Mouse (Mus musculus): ENCODE data around the gene Gpr108.
A peak's percentile ranks its signal among the peaks of the same experiment; 100 is the strongest.

The Gpr108 gene

DNA sequence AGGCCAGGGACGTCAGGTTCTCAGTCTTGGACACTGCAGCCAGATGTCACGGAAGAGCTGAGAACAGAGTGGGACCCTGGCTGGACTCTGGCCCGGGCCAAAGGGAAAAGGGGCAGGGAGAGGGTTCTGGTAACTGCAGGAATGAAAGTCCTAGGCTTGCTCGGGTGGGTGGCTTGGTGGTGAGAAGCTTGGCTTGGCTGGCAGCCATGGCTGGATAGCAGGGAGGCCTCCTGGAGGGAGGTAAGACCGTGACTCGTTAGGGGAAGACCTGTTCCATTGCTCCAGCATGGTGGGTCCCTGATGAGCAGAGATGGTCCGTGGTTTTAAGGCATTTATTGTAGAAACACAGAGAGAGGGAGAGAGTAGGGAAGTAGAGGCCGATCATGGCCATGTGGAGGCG is 23.1 kb upstream of the Gpr108 start:
- no peak for DNase-seq (ENCODE audit: low read depth, low spot score)

DNA sequence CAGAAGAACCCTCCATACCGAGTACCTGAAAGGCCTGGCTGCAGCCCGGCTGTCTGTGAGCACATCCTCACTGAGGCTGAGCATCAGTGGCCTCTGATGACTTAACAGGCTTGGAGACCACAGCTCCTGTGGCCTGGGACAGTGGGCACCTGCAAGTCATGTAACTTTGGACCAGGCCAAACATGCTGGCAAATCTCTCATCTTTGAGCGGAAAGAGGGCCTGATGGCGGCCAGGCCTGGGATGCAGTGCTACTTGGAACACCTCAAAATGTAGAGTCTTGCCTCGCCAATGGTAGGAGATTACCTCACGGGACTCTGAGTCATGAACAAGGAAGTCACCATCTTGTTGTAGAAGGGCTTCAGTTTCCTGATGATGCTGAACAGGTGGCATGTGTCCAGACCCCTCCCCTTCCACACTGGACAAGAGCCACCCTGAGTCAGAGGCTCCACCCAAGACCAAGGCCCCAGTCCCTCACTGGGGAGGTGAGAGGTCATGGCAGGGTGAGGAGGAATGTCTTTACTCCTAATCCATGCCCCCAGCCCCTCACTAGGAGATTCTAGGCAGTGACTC is 19.4 kb upstream of the Gpr108 start:
- no peak for DNase-seq (ENCODE audit: low read depth, low spot score)

- DNase-seq (ENCODE audit: low read depth, low spot score) = peak; percentile 13
Observed at GRCm38 (mm10) chr17:57264972-57265945, 17.0 kb upstream of the Gpr108 start.

DNA sequence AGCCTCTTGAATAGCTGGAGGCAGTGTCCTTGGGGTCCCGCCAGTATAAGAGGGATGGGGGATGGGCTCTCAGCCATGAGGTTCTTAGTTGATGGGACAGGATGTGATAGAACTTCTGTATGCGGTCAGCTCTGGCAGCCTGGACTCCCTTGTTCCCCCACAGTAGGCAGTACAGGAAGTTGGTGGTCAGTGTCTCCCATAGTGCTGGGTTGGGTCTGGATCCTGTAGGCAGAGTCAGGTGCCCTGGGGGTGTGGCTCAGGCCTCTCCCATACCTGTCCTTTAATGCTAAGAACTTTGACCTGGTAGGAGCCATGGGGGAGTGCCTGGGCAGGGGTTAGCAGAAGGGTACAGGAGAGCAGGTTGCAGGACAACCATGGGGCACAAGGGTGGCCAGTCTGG is 15.9 kb upstream of the Gpr108 start:
- DNase-seq (ENCODE audit: low read depth, low spot score) = no peak

- no peak for DNase-seq (ENCODE audit: low read depth, low spot score)
Observed at GRCm38 (mm10) chr17:57262901-57263550, 14.8 kb upstream of the Gpr108 start.

DNA sequence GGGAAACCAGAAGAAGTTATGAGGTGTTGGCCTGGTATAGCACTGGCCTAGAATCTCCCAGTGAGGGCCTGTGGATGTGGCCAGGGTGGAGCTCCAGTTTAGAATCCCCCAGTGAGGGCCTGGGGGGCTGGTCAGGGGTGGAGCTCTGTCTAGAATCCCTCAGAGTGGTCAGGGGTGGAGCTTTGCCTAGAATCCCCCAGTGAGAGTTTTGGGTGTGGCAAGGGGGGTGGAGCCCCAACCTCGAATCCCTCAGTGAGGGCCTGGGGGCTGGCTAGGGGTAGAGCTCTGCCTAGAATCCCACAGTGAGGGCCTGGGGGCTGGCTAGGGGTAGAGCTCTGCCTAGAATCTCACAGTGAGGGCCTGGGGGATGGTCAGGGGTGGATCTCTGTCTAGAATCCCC is 13.6 kb upstream of the Gpr108 start:
- DNase-seq (ENCODE audit: low read depth, low spot score) = no peak

DNA sequence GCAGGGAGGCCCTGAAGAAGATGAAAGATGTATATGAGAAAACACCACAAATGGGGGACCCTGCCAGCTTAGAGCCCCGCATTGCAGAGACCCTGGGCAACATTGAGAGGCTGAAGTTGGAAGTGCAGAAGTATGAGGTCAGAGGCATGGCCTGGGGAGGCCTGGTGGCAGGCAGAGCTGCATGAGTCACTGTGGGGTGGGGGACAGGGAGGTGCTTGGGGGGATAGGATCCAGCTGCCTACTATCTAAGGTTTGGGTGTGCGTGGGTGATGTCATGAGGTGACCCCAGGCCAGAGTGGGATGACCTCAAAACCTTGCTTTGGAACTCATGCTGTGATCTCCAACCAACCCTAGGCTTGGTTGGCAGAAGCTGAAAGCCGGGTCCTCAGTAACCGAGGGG is 13.0 kb upstream of the Gpr108 start:
- no peak for DNase-seq (ENCODE audit: low read depth, low spot score)

- no peak for DNase-seq (ENCODE audit: low read depth, low spot score)
Observed at GRCm38 (mm10) chr17:57260351-57260750, 12.1 kb upstream of the Gpr108 start.

- no peak for DNase-seq (ENCODE audit: low read depth, low spot score)
Observed at GRCm38 (mm10) chr17:57259742-57260141, 11.5 kb upstream of the Gpr108 start.

GRCm38 (mm10) chr17:57258191-57258590 is 9.9 kb upstream of the Gpr108 start:
- DNase-seq (ENCODE audit: low read depth, low spot score) = no peak

DNA sequence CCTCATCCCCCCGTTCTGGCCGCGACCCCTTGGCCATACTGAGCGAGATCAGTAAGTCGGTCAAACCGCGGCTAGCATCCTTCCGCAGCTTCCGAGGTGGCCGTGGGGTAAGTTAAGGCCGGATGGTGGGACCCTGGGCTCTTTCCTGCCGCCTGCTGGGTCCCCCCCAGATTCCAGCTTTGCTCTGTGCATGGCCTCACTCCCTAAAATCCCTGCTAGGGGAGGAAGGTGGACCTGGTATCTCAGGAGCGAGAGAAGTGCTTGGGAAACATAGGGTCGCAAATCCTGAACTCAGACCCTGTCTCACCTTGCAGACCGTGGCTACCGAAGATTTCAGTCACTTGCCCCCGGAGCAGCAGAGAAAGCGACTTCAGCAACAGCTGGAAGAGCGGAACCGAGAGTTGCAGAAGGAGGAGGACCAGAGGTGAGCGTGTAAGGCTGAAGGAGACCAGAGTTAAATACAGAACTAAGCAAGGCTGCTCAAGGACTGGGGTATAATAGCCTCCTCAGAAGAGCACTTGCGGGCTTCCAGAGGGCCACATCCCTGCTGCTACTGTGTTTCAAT is 8.8 kb upstream of the Gpr108 start:
- no peak for DNase-seq (ENCODE audit: low read depth, low spot score)

- no peak for DNase-seq (ENCODE audit: low read depth, low spot score)
Observed at GRCm38 (mm10) chr17:57255354-57255753, 7.1 kb upstream of the Gpr108 start.

GRCm38 (mm10) chr17:57253306-57253705 is 5.1 kb upstream of the Gpr108 start:
- DNase-seq (ENCODE audit: low read depth, low spot score) = no peak

GRCm38 (mm10) chr17:57251431-57251830 is 3.2 kb upstream of the Gpr108 start:
- no peak for DNase-seq (ENCODE audit: low read depth, low spot score)

DNA sequence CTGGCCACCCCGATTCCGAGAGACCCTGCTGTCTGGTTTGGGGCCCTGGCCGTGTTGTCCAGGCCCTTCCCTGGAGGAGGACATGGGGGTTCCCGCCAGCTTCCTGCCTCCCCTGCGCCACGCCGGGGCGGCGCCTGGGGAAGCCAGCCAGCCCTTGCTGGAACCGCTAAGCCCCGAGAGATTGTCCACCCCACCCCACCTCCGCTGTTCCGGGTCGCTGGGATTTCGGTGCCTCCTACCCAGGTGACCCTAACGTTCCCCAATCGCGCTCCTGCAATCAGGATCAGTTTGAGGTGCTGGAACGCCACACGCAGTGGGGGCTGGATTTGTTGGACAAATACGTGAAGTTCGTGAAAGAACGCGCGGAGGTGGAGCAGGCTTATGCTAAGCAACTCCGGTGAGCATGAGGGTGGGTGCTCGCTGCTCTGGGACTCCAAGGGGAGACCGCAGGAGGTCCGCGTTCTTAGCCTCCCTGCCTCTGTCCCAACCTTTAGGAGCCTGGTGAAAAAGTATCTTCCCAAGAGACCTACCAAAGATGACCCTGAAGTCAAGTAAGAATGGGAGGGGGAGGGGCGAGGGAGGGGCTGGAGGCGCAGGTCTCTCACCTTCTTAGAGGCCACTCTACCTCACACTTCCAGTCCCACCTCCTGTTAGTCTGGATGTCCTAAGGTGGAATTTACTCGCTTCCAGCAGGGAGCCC is 2.4 kb upstream of the Gpr108 start:
- peak; percentile 22 for DNase-seq (ENCODE audit: low read depth, low spot score)

DNA sequence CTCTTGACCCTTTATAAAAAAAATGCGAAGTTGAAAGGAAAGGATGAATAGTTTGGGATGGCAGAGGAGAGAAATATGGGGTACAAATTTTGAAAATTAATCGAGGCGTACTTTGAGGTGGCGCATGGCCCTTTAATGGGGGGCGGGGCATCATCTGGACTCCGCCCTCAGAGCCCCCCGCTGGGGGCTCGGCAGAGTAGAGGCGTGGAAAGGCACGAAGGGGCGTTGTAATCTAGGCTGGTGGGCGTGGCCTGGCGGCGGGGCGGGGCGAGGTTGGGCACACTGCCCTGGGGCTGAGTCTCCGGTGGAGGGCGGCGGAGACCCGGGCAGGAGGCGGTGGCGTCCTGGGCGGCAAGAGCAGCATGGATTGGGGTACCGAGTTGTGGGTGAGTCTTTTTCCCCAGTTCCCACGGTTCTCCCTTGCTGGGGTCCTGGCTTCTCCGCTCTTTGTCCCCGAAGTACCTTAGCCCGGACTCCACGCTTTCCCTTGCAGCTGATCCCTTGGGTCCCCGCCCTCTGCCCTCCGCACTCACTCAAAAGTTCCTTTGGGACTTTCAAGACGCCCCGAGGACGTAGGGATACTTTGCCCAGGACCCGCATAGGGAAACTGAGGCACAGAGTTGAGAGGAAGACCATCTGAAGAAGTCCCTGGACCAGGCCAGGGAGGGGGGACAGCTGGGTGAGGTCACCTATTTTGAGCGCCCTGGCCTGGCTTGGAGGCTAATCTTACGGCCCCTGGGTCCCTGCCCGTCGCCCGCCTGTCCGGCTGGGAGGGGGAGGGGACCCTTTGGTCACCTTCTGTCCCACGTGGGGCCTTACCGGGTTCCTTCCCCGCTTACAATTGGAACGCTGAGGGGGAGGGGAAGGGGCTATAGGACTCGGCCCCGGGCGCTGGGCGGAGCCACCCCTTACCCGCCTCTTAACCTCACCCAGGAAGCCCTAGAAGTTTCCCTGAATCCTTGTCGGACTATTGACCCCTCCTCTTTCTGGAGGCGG is 1.2 kb upstream of the Gpr108 start, which contains the start of gene Trip10:
Gene Trip10, plus strand, starts transcription at position 270 of the 996 bp plus-strand sequence.
- DNase-seq (ENCODE audit: low read depth, low spot score) = peak; percentile 94

DNA sequence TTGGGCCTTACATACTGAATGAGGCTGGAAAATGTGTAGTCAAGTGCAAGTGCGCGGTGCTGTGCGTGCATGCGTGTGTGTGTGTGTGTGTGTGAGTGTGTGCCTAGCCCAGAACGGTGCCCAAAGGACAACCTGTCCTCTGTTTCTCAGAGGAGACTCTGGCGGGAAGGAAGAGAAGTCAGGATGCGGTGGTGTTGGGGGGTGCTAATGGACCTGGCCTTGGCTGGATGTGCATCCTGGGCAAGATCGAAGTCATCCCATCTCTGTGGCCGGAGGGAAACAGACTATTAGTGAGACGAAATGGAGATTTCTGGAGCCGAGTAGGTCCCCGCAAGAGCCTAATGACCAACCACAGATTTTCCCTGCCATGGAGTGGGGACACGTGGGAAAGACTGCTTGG is 525 bp upstream of the Gpr108 start:
- no peak for DNase-seq (ENCODE audit: low read depth, low spot score)

DNA sequence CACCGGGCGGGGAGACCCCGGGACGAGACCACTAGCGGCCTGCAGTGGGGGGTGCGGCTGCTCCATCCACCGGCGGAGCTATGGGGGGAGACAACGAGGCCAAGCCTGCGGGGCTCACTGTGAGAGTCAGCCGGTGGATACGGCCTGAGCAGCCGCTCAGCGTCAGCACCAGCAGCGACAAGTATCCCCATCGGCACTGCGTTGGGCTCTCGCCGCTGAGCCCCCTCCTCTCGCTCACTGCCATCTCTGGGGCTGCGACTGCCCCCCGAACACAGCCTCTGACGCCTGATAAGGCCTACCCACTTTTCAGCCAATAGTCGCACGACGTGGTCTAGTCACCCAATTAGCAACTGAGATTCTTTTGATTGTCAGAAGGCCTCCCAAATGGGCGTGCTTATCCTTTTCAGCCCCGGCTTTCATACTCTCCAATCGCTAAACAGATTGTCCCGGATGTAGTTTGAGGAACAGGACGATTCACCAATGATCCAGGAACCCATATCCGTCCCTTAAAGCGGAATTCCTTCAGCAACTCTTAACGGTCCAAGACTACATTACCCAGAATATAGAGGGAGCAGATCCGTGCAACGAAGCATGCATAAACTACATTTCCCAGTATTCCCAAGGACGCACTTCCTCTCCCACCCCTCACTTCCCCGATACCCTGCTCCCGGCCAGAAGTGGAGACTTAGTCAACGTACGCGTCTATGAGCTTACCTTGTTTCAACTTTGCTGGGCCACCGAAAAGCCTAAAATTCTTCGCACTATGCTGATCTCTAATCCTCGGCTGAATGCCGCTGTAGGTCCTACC is 649 bp downstream of the Gpr108 start:
- DNase-seq (ENCODE audit: low read depth, low spot score) = peak; percentile 98

DNA sequence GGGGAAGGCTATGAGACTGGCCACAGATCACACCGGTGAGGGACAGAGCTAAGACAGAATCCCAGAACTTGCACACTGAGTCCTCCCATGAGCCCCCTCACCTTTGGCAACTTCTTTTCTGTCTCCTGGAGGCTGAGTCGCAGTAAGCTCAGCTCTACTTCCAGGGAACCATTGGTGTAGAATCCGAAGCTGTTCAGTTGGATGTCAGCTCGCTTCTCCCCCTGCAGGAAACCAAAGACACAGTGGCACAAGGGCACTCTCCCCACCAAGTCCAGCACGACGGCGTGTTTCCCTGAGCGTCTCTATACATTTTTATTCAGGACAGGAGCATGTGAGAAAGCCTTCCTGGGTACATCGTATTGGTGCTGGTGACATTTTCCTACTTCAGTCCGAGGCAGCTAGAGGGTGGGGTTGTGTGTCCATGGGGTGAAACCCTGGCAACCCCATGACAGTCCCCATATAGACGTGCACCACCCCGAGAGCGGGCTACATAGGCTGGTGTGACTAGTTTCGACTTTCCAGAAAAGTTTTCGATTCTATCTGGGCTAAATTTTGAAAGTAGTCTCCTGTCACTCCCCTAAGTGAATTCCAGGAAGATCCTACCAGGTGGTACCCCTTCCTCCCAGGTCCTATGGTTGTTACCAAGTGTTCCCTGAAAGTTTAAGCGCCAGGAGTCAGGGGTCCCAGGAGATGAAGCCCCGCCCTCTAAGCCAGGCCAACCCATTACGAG is 1.4 kb downstream of the Gpr108 start:
- peak; percentile 15 for DNase-seq (ENCODE audit: low read depth, low spot score)
